Mouse (Mus musculus): ENCODE measurements around the gene Me3. TPM values are rescaled to one million over a fixed set of nuclear protein-coding genes. Genes with fewer than 3 reads are reported as not detected.

Gene Me3
- total RNA-seq, 1 experiment from 2014 or later, result not detected

DNA sequence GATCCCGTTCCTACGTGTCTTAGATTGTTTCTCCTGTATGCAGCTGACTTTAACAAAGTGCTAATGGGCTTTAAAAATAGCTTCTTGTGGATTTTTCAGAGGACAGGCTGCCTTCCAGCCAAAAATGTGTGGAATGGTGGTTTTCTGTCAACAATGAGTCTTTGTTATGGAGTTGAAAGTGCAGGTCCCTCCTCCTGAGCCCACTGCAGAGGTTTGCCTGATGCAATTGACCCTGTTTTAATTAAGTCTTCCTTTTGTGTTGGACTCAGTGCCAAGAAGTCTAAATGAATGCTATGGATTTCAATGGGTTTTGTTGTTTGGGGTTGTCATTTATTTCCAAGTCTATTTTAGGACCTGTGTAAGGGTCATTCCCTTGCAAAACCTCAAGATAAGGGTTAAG is 141.7 kb downstream of the Me3 start:
- no peak for ATAC-seq (replicated peaks in 1 of 2; ENCODE audit: insufficient read depth in 1 of 2, low FRiP score in 2 of 2, low TSS enrichment in 1 of 2, low read depth in 1 of 2, poor library complexity in 2 of 2, severe bottlenecking in 2 of 2)

DNA sequence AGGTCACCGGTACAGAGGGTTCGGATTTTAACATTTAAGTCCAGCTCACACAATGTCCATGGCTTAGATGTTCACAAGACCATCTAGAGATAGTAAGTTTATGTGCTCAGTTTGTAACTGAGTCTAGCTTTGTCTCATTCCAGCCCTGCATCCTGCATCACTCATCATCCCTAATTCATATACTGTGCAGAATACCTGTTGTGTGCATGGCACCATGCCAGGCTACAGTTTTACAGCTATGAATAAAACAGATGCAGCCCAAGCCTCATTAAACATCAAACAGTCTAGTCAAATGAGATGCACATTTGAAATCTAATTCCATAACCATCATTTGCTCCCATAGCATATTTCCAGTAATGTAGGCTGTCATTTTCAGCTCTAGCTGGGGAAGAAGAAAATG is 143.7 kb downstream of the Me3 start:
- no peak for ATAC-seq (replicated peaks in 1 of 2; ENCODE audit: insufficient read depth in 1 of 2, low FRiP score in 2 of 2, low TSS enrichment in 1 of 2, low read depth in 1 of 2, poor library complexity in 2 of 2, severe bottlenecking in 2 of 2)

DNA sequence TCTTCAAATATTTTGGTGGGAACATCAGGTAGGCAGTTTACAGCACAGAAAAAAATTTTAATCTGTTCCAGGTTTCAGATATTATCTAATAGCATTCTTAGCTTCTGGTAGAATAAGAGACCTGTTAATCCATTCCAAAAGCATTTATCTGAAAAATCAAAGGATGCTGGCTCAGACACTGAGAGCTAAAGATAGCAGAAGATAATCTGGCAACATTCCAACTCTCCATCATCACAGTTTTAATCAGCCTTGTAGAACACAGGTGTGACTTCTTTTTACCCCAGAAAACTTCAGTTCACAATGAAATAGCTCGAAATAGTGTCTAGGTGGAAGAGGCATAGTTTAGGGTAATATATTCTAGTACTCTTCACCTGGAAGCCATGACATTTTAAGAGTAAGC is 149.2 kb downstream of the Me3 start:
- no peak for ATAC-seq (replicated peaks in 1 of 2; ENCODE audit: insufficient read depth in 1 of 2, low FRiP score in 2 of 2, low TSS enrichment in 1 of 2, low read depth in 1 of 2, poor library complexity in 2 of 2, severe bottlenecking in 2 of 2)

DNA sequence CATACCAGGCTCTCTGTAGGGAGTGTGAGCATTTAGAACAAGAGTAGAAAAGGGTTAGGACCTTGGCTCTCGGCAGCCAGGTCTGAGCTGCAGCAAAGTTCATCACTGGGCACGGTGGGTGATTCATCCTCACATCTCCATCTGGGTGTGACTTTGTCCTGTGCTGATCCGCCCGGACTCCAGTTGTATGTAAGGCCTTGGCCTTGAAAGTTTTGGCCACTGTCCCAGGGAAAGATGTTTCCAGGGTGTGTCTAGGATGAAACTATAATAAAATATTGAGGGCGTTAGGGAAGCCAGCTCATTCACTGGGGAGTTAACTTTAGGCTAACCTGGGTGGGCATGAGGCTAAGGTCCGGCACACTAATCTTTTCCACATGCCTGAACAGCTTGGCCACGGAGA is 155.5 kb downstream of the Me3 start:
- no peak for ATAC-seq (replicated peaks in 1 of 2; ENCODE audit: insufficient read depth in 1 of 2, low FRiP score in 2 of 2, low TSS enrichment in 1 of 2, low read depth in 1 of 2, poor library complexity in 2 of 2, severe bottlenecking in 2 of 2)

DNA sequence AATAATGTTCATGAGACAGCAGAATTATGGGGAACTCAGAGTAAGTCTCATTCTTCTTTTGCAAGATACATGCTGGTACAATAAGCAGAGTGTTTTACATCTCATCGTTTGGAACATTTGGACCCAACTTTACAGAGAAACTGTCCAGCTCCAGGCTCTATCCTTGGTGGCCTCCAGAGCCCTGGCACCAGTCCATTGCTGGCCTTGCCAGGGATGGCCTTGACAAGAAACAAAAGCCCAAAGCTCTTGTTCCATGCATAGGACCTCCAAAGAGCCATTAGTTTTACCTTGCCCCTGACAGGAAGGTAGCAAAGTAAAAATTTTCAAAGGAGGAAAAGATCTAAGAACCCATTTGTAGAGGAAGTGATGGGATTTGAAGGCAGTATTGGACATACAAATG is 160.4 kb downstream of the Me3 start:
- no peak for ATAC-seq (replicated peaks in 1 of 2; ENCODE audit: insufficient read depth in 1 of 2, low FRiP score in 2 of 2, low TSS enrichment in 1 of 2, low read depth in 1 of 2, poor library complexity in 2 of 2, severe bottlenecking in 2 of 2)

DNA sequence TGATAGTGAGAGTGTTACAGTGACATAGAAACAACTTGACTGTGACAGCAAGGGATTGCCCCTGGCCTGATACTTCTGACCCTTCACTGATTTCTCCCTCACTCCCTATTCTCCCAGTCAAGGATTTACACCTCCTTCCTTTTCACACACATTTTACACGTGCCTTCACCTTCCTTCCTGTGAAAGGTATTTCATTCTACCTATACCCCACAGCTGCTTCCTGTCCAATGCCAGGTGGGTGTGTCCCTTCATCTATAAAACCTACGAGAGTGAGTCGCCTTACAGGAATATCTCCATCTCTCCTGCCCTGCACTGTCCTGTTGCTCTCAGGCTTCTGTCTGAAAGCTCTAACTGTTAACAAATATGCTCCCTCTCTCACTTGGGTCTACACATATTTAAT is 163.2 kb downstream of the Me3 start:
- no peak for ATAC-seq (replicated peaks in 1 of 2; ENCODE audit: insufficient read depth in 1 of 2, low FRiP score in 2 of 2, low TSS enrichment in 1 of 2, low read depth in 1 of 2, poor library complexity in 2 of 2, severe bottlenecking in 2 of 2)

DNA sequence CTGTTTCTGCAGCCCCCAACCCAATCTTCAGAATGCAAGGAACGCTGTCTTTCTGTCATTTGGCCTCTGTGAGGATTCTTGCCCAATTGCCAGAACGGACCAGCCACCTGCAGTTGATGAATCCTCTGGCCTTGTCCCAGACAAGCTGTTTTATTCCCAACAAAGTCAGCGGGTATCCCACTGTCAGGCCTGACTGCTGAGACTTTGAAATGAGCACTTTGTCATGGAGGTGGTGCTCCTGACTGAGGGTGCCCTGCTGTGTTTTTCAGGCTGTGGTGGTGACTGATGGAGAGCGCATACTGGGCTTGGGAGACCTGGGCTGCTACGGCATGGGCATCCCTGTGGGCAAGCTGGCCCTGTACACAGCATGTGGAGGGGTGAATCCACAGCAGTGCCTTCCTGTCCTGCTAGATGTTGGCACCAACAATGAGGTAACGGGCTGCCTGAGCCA is 164.2 kb downstream of the Me3 start:
- ATAC-seq (replicated peaks in 1 of 2; ENCODE audit: insufficient read depth in 1 of 2, low FRiP score in 2 of 2, low TSS enrichment in 1 of 2, low read depth in 1 of 2, poor library complexity in 2 of 2, severe bottlenecking in 2 of 2), result no peak

DNA sequence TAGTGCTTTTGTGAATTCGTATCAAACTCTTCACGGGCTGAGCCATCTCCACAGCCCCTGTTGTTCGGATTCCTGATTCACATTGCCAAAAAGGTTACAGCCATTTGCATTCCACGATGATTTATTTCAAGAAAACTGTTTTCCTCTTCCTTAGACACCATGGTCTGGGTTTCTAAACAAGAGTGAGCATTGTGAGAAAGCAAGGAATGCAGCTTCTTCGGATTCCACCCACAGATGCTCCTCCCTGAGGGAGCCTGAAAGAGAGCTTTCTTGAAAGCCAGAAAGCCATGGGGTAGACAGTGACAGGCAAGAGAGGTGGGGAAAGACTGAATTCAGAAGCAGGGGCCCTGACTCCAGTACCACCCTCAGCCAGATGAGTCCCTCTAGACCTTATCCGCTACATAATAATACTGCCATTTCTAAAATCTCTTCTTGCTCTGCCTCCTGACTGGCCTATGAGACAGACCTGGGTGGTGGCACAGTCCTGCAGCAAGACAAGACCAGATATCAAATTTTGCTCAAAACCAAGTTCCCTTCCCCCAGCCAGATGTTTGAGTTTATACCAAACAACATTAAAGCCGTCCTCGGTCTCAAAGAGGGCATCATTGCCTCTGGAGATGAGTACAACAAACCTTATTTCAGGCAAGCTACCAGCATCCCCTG is 166.3 kb downstream of the Me3 start:
- ATAC-seq (replicated peaks in 1 of 2; ENCODE audit: insufficient read depth in 1 of 2, low FRiP score in 2 of 2, low TSS enrichment in 1 of 2, low read depth in 1 of 2, poor library complexity in 2 of 2, severe bottlenecking in 2 of 2), result no peak

DNA sequence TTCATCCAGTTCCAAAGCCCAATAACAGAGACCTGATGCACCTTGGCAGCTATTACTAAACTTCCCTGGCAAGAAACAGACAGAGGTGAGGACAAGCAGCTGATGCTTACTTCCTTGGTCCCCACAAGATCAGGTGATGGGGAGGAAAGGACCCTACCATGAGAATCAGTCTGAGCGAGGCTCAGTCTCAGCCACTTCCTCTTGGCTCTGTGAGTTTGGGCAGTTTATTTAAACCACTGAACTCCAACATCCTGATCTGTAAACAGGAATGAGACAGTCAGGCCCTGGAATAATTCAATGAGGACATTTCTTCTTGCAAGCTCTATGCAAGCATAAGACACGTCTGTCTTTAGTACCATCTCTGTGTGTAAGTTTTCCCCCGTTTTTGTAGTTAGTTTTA is 170.3 kb downstream of the Me3 start:
- no peak for ATAC-seq (replicated peaks in 1 of 2; ENCODE audit: insufficient read depth in 1 of 2, low FRiP score in 2 of 2, low TSS enrichment in 1 of 2, low read depth in 1 of 2, poor library complexity in 2 of 2, severe bottlenecking in 2 of 2)

DNA sequence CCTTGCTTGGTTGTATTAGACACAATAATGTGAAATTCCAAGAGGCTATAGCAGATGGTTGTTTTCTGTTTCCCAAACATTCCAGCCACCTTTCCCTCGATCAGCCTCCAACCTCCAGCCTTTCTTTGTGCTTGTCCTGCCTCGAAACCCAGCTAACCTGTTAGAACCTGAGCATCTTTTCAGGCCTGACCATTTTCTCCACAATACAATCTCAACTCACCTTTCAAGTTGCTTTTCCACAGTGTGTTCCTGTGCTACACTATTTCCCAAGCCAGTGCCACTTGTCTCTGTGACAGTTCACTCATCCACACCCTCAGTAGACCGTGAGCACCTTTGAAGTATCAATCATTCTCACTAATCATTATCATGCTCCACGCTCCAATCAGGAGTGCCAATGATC is 171.8 kb downstream of the Me3 start:
- ATAC-seq (replicated peaks in 1 of 2; ENCODE audit: insufficient read depth in 1 of 2, low FRiP score in 2 of 2, low TSS enrichment in 1 of 2, low read depth in 1 of 2, poor library complexity in 2 of 2, severe bottlenecking in 2 of 2), result no peak

DNA sequence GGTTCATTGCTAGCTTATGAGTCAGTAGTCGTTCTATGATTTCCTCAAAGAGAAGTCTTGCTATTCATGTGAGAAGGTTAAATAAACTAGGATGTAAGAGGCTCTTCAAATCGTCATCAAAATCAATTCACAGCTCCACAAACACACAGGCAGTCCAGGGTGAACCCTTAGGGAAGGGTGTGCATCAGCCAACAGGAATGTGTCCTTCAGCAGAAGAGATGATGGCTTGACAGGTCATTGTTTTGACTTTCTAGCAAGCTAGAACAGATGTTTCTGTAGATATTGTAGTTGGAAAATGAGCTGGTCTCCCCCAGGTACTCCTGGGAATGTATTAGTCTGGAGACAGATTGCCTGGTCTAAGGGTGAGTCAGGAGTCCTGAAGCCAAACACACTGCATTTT is 177.2 kb downstream of the Me3 start:
- no peak for ATAC-seq (replicated peaks in 1 of 2; ENCODE audit: insufficient read depth in 1 of 2, low FRiP score in 2 of 2, low TSS enrichment in 1 of 2, low read depth in 1 of 2, poor library complexity in 2 of 2, severe bottlenecking in 2 of 2)

DNA sequence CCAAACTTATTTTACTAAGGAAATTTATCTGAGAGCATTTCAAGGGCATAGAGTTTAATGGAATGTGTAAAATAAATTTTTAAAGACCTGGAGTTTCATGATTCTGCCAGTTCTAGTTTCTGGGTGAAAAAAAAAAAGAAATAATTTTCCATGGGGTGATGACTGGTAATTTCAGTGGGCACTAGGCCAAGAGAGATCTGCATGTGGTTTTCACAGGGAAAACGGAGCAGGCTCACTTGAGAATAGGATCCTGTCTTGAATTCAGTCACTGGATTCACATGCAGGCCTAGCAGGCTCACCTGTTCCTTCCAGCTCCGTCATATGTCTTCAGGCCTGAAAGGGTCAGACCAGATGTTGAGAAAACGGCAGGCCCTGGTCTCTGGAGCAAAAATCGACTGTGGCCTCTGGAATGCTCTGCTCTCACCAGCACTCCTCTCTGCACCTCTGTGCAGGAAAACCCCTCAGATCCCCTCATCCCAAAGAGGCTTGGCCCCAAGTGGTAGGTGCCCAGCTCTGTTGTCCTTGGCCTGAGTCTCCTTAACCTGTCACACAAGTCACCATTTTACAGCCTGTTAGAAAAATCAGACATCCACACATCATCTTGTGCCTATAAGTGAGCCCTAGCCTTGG is 196.4 kb downstream of the Me3 start:
- ATAC-seq (replicated peaks in 1 of 2; ENCODE audit: insufficient read depth in 1 of 2, low FRiP score in 2 of 2, low TSS enrichment in 1 of 2, low read depth in 1 of 2, poor library complexity in 2 of 2, severe bottlenecking in 2 of 2), result no peak

DNA sequence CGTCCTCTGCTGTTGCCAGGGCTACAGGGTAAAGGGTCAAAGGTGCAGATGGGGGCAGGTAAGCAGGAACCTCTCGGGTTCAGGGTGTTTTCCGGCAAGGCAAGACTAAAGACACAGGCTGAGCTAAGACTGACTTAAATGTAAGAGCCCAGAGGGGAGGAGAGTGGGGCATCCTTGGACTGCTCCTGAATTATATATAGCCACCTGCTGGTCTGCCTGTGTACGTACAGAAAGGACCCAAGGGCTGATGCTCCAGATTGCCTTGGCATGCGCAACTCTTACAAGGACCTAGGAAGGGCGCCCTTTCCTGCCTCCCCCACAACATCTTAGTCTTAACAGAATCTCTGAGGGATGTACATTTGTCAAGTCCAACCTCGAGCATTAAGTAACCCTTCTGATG is 197.0 kb downstream of the Me3 start:
- ATAC-seq (replicated peaks in 1 of 2; ENCODE audit: insufficient read depth in 1 of 2, low FRiP score in 2 of 2, low TSS enrichment in 1 of 2, low read depth in 1 of 2, poor library complexity in 2 of 2, severe bottlenecking in 2 of 2), result peak; percentile 42 to 62; a peak in 2 of 4 replicates

DNA sequence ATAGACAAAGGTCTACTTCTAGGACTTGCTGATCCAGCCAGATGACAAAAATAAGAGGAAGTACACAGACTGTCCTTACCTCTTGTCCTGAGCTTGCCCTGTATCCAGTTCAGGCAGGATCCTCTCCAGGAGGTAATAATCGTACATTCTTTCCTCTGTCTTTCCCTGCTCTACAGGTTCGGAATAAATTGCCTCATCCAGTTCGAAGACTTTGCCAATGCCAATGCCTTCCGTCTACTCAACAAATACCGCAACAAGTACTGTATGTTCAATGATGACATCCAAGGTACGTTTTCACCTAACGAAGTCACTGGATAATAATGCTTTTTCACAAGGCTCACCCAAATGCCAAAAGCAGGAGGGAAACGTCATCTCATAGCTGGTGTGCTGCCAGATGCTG is 201.3 kb downstream of the Me3 start:
- no peak for ATAC-seq (replicated peaks in 1 of 2; ENCODE audit: insufficient read depth in 1 of 2, low FRiP score in 2 of 2, low TSS enrichment in 1 of 2, low read depth in 1 of 2, poor library complexity in 2 of 2, severe bottlenecking in 2 of 2)

DNA sequence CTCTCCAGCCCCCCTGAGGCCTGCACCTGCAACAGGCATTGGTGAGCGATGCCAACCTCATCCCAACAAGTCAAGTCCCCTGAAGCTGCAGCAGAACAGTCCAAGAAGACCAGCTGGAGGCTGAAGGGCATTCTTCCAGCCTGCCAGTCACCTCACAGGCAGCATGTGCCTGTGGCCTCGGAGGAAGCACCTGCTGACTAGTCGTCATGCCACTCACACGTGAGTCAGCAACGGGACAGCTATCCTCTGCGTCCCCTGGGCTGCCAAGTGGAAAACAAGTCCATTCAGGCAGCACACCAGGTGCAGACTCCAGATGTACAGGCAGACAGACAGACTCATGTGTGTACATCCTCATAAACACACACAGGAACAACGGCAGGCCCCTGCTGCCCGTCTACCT is 203.4 kb downstream of the Me3 start:
- ATAC-seq (replicated peaks in 1 of 2; ENCODE audit: insufficient read depth in 1 of 2, low FRiP score in 2 of 2, low TSS enrichment in 1 of 2, low read depth in 1 of 2, poor library complexity in 2 of 2, severe bottlenecking in 2 of 2), result peak; percentile 91 to 94

DNA sequence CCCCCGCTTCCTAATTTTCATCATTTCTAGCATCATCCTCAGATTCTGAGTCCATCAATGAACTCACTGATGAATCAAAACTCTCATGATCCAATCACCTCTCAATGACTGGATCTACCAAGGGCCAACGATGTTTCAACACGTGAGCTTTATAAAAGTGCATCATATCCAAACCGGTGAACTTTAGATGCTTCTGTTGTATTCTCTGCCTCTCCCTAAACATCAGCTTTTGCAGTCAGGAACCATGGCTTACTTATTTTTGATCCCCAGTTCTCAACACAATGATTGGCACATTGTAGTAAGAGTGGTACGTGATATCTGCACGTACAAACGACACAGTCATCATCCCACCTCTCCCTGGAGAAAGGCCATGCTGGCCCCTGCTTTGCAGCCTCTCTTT is 204.5 kb downstream of the Me3 start:
- ATAC-seq (replicated peaks in 1 of 2; ENCODE audit: insufficient read depth in 1 of 2, low FRiP score in 2 of 2, low TSS enrichment in 1 of 2, low read depth in 1 of 2, poor library complexity in 2 of 2, severe bottlenecking in 2 of 2), result no peak

DNA sequence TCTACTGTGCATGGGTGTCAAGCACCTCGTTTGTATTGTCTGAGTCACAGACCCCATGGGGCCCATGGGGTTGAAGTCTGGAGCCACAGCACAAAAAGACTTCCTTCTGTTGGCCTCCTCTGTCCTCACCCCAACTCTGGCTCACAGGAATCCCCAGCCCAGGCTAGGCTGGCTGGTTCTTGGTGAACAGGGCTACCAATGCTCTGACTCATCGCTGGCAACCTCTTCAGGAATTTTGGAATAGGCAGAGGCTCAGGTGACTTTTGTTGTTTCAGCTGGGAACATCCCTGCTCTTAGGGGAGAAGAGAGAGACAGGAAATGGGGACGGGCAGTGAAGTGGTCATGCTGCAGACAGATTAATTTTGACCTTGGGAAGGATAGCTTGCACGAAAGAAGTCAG is 205.6 kb downstream of the Me3 start:
- no peak for ATAC-seq (replicated peaks in 1 of 2; ENCODE audit: insufficient read depth in 1 of 2, low FRiP score in 2 of 2, low TSS enrichment in 1 of 2, low read depth in 1 of 2, poor library complexity in 2 of 2, severe bottlenecking in 2 of 2)

DNA sequence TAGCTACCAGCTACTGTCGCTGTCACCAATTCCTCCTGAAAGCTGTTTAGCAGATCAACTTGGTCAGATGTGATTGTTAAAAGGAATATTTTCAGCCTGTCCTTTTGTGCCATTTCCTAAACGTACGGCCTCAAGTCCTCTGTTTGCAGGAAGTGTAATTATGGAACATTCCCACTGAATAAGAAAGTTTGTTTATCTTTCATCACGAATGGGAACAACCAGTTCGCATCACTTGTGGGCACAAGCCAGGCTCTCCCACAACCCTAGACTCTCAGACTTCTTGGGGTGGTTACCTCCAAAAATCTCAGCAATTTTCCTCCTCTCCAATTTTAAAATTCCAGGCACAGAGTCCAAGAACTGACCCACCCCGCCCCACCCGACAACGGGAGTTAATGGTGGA is 207.5 kb downstream of the Me3 start:
- ATAC-seq (replicated peaks in 1 of 2; ENCODE audit: insufficient read depth in 1 of 2, low FRiP score in 2 of 2, low TSS enrichment in 1 of 2, low read depth in 1 of 2, poor library complexity in 2 of 2, severe bottlenecking in 2 of 2), result no peak

DNA sequence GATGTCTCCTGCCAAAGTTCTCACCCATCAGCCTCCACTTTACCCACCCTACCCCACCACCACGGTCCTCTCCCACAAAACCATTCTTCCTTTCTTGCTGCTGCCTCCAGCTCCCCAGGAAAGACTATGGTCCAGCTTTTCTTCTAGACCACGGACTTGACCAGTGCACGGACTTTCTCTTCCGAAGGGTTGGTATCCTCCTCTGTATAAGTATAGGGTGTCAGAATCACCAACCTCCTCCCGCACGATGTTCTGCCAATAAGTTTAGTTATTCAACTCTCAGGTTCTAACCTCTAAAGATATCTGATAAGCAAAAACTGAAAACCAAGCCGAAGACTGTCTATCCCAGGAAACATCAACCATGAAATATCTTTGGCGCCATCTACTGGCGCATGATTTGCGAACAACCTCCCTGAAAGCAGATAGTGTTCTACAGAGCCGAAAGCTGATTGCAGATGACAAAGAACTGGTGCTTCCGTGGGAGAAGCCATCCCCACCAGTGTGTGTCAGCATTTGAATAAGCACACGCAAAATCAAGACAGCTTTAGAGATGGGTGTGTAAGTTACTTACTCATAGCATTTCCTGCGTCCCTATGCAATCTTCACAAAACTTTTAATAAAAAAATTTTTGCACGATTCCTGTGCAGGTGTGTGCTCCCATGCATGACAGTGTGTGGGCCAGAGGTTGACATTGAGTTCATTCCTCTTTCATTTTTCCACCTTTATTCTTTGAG is 209.6 kb downstream of the Me3 start:
- ATAC-seq (replicated peaks in 1 of 2; ENCODE audit: insufficient read depth in 1 of 2, low FRiP score in 2 of 2, low TSS enrichment in 1 of 2, low read depth in 1 of 2, poor library complexity in 2 of 2, severe bottlenecking in 2 of 2), result peak; percentile 62 to 80

All from hematopoietic stem cell, adult 5-6 weeks (primary cell).